Mouse (Mus musculus) E14TG2a.4 (cell line): ENCODE measurements around the gene Sdr9c7.

Experiments used
- H3K27me3 ChIP-seq: 2 replicates; pipeline ENCODE4 v1.6.1; 2014; ENCODE audit warnings: low read length, control low read depth; ENCODE audit not compliant: insufficient read depth
- H3K36me3 ChIP-seq: 2 replicates; pipeline ENCODE4 v1.6.1; 2014; ENCODE audit warnings: low read length, control low read depth; ENCODE audit not compliant: insufficient read depth
- H3K4me1 ChIP-seq: replicated peaks from 2 replicates; pipeline ENCODE4 v1.6.1; 2014; ENCODE audit warnings: low read depth, low read length, control low read depth
- H3K4me3 ChIP-seq: replicated peaks from 2 replicates; pipeline ENCODE4 v1.5.1; 2014; ENCODE audit warnings: mild to moderate bottlenecking, low read length
- H3K9me3 ChIP-seq: 2 replicates; pipeline ENCODE4 v1.6.1; 2014; ENCODE audit warnings: low read length, control low read depth
- CTCF ChIP-seq: conservative IDR thresholded peaks from 2 replicates; pipeline ENCODE4 v1.5.1; 2014; ENCODE audit warnings: low read length
- NANOG ChIP-seq: IDR thresholded peaks from 2 replicates; pipeline ENCODE4 v1.6.1; 2014; ENCODE audit warnings: borderline replicate concordance, low read length, mixed read lengths
- POU5F1 ChIP-seq: IDR thresholded peaks from 2 replicates; pipeline ENCODE4 v1.6.1; 2014; ENCODE audit warnings: low read length, borderline replicate concordance

The Sdr9c7 gene

GRCm38 (mm10) chr10:127917651-127918050, 19.3 kb downstream of the Sdr9c7 start:
- peaks cover 17% of the 10 kb centered on the region for H3K9me3 ChIP-seq
- TF ChIP-seq NANOG, result no peak
- no peak for TF ChIP-seq POU5F1
- no peak overlapping the region for H3K4me3 ChIP-seq
- no peaks in the 10 kb centered on the region for H3K36me3 ChIP-seq
- no peaks in the 10 kb centered on the region for H3K27me3 ChIP-seq
- 0 out of 2 replicates have a peak, but pooled peaks cover 3% of the 10 kb centered on the region for H3K4me1 ChIP-seq

- Histone ChIP-seq H3K36me3 (no peaks in the 10 kb centered on the region), H3K9me3 (no peaks in the 10 kb centered on the region), H3K4me3 (no peak overlapping the region), H3K27me3 (no peaks in the 10 kb centered on the region), H3K4me1 (peaks cover 5% of the 10 kb centered on the region)
- TF ChIP-seq NANOG (no peak), CTCF (no peak), POU5F1 (no peak)
Measured at GRCm38 (mm10) chr10:127922241-127922640, 23.9 kb downstream of the Sdr9c7 start.

- peaks cover 5% of the 10 kb centered on the region for H3K4me1 ChIP-seq
- no peaks in the 10 kb centered on the region for H3K36me3 ChIP-seq
- H3K9me3 ChIP-seq, result no peaks in the 10 kb centered on the region
- no peak overlapping the region for H3K4me3 ChIP-seq
- TF ChIP-seq POU5F1 (no peak), NANOG (no peak), CTCF (no peak)
- H3K27me3 ChIP-seq, result no peaks in the 10 kb centered on the region
Measured at GRCm38 (mm10) chr10:127923024-127923423, 24.7 kb downstream of the Sdr9c7 start.

GRCm38 (mm10) chr10:127924597-127925378, 26.5 kb downstream of the Sdr9c7 start:
- H3K4me3 ChIP-seq, result no peak overlapping the region
- no peak for TF ChIP-seq POU5F1
- no peak for TF ChIP-seq CTCF
- no peaks in the 10 kb centered on the region for H3K36me3 ChIP-seq
- no peaks in the 10 kb centered on the region for H3K9me3 ChIP-seq
- H3K27me3 ChIP-seq, result no peaks in the 10 kb centered on the region
- H3K4me1 ChIP-seq, result peaks cover 5% of the 10 kb centered on the region

GRCm38 (mm10) chr10:127927737-127928136, 29.4 kb downstream of the Sdr9c7 start:
- Histone ChIP-seq H3K27me3 (no peaks in the 10 kb centered on the region), H3K4me3 (no peak overlapping the region), H3K4me1 (peaks cover 5% of the 10 kb centered on the region), H3K9me3 (no peaks in the 10 kb centered on the region), H3K36me3 (no peaks in the 10 kb centered on the region)
- no peak for TF ChIP-seq POU5F1
- TF ChIP-seq CTCF, result no peak
- TF ChIP-seq NANOG, result no peak

DNA sequence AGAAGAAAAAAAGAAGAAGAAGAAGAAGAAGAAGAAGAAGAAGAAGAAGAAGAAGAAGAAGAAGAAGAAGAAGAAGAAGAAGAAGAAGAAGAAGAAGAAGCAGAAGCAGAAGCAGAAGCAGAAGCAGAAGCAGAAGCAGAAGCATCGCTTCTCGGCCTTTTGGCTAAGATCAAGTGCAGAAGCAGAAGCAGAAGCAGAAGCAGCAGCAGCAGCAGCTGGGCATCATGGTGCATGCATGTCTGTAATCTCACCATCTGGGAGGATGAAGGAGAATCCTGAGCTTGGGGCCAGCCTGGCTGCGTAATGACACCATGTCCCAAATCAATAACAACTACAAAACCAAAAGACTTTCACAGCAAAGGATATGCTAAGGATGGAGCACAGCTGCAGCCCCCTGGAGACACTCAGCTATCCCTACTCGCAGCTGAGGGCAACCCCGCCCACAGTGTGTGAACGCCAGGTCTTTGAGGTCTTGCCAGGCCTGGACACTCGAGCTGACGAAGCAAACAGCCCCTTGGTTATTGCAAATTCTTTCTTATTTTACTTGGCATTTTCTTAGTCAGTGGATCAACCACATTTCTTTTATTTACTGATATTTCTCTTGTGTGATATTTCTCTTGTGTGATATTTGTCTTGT, 34.1 kb downstream of the Sdr9c7 start:
- no peaks in the 10 kb centered on the region for H3K4me1 ChIP-seq
- no peaks in the 10 kb centered on the region for H3K9me3 ChIP-seq
- H3K27me3 ChIP-seq, result no peaks in the 10 kb centered on the region
- TF ChIP-seq POU5F1 (no peak), NANOG (no peak), CTCF (no peak)
- H3K4me3 ChIP-seq, result no peak overlapping the region
- H3K36me3 ChIP-seq, result no peaks in the 10 kb centered on the region

GRCm38 (mm10) chr10:127936271-127936670, 38.0 kb downstream of the Sdr9c7 start:
- Histone ChIP-seq H3K36me3 (no peaks in the 10 kb centered on the region), H3K9me3 (peaks cover 21% of the 10 kb centered on the region), H3K4me3 (no peak overlapping the region), H3K4me1 (no peaks in the 10 kb centered on the region), H3K27me3 (no peaks in the 10 kb centered on the region)
- TF ChIP-seq POU5F1 (no peak), CTCF (no peak), NANOG (no peak)

DNA sequence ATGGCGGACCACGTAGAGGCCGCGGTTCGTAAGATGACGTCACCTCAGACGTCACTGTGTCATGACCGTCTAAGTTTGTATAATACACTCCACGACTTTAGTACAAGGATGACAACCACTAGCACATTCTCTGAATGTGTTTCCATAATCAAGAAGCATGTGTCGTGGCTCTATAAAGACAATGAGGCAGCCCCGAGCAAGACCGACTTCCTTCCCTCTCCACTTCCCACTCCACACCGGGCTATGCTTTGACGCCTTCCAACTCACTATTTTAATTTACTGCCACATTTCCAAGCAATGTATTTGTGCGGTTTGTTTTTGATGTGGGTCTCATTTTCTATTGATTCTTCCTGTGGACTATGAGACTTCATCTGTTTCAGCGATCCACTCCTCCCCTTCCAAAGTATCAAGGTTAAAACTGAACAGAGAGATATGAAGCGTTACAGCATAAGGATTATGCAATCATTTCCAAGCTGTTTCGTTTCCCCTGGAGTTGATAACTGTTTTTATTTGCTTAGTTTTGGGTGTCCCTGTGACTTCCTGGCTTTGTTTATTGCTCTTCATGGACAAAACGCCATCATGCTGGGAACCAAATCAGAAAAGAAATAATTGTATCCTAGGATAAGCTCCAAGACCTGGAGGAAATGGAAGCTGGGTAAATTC, 38.6 kb downstream of the Sdr9c7 start:
- Histone ChIP-seq H3K27me3 (no peaks in the 10 kb centered on the region), H3K9me3 (peaks cover 21% of the 10 kb centered on the region), H3K4me1 (no peaks in the 10 kb centered on the region), H3K36me3 (no peaks in the 10 kb centered on the region), H3K4me3 (no peak overlapping the region)
- no peak for TF ChIP-seq POU5F1
